Mouse (Mus musculus): ENCODE data around the gene Cep112.

The Cep112 gene

GRCm38 (mm10) chr11:108447148-108447547, 22.2 kb downstream of the Cep112 start:
- no peak for DNase-seq (ENCODE audit: low spot score in 2 of 2)

- peak in 1 of 2 experiments; percentile 67 for DNase-seq (ENCODE audit: low spot score in 2 of 2)
These were observed 24.8 kb downstream of the Cep112 start for GRCm38 (mm10) chr11:108449811-108450210.

GRCm38 (mm10) chr11:108459599-108459998, 34.6 kb downstream of the Cep112 start:
- DNase-seq (ENCODE audit: low spot score in 2 of 2): no peak

DNA sequence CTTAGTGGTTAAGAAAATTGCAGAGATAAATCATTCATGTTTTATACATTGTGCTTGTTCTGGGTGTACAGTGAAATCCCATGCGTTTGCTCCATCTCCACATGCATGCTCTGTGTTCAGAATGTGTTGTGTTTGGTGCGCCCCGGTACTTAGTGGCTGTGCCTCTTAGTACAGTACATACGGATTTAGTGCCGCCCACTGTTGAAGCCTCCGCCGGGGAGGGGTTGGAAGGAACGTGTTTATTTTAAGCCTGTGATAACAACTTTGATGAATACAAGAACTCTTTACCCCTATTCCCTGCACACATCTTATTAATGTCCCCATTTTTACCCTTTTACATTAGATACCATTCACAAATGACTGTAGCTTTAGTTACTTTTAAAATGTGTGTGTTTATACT, 39.1 kb downstream of the Cep112 start:
- no peak for DNase-seq (ENCODE audit: low spot score in 2 of 2)

DNA sequence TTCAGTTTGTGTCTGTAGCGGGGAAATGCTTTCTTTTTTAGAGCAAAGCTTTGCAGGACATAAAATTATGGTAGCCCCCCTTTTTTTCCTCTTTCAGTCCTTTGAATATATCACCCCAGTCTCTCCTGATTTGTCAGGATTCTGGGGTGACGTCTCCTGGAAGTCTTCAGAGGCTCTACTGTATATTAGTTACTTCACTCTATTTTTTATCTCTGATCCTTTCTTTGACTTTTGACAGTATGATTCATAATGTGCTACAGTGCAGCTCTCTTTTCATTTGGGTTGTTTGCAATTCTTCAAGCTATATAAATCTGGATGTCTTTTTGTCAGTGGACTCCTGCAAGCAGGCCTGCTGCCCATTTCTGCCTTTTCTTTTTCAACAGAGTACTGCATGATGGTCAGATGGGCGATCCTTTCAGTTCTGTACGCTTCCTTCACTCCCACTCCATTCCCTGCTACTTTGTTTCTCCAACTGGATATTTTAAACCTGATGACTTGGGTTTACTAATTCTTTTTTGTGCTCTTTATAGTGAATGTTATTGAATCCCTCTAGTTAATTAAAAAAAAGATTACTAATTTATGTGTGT, 39.8 kb downstream of the Cep112 start:
- DNase-seq (ENCODE audit: low spot score in 2 of 2): no peak

GRCm38 (mm10) chr11:108475738-108476137, 50.7 kb downstream of the Cep112 start:
- DNase-seq (ENCODE audit: low spot score in 2 of 2): no peak

DNA sequence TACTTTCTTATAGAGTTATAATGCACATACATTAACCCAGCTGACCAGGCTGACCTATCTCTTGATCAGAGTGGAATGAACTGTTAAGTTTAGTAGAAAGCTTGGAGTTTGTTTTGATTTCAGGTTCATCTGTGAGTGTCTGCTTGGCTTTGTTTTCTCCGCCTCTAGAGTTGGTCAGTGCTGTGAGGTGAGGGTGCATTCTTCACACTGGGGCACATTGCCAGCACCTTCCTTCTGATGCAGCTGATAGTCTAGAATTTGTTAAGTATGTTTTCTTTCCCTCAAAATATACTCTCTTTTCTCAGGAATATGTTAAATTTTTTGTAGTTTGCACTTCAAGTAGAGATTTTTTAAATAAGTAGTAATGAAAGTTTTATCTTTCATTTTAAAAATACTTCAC, 51.2 kb downstream of the Cep112 start:
- no peak for DNase-seq (ENCODE audit: low spot score in 2 of 2)

DNA sequence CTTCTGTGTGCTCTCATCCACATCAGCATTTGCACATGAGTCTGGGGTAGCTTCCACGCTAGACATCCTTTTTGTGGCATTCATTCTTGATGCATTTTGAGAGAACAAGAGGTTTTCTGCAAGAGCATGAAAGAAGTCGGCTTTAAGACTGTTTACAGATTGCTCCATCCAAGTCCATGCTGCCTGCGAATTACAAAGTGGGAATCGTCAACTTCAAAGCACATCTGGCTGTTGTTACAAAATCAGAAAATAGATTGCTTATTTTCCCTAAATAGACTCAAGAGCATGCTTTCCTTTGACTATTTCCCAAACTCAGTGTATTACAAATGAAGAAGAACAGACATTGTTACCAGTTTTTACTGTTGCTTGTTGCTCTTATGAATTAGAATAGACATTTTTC, 59.0 kb downstream of the Cep112 start:
- no peak for DNase-seq (ENCODE audit: low spot score in 2 of 2)

- no peak for DNase-seq (ENCODE audit: low spot score in 2 of 2)
These were observed 63.3 kb downstream of the Cep112 start for GRCm38 (mm10) chr11:108488256-108488655.

DNA sequence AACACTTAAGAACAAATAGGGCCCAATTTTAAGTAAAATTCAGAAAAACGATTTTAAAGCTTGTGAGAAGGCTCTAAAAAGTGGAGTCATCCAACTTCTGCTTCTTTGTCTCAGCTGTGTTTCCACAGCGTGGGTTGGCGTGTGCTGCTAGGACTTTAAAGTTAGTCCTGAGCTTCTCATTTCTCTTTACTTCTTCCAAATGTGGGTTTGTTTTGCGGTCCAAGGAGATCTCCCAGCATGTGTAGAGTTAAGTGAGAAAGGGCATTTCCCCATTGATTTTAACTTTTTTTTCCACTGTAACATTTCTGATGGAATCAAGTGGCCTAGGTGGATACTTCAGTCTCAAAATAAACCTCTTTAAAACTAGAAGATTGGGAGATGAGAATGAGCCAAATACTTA, 64.9 kb downstream of the Cep112 start:
- no peak for DNase-seq (ENCODE audit: low spot score in 2 of 2)

GRCm38 (mm10) chr11:108508190-108508589, 83.2 kb downstream of the Cep112 start:
- no peak for DNase-seq (ENCODE audit: low spot score in 2 of 2)

- DNase-seq (ENCODE audit: low spot score in 2 of 2): no peak
These were observed 102.9 kb downstream of the Cep112 start for GRCm38 (mm10) chr11:108527725-108528363.

- no peak for DNase-seq (ENCODE audit: low spot score in 2 of 2)
These were observed 107.9 kb downstream of the Cep112 start for GRCm38 (mm10) chr11:108532901-108533300.

DNA sequence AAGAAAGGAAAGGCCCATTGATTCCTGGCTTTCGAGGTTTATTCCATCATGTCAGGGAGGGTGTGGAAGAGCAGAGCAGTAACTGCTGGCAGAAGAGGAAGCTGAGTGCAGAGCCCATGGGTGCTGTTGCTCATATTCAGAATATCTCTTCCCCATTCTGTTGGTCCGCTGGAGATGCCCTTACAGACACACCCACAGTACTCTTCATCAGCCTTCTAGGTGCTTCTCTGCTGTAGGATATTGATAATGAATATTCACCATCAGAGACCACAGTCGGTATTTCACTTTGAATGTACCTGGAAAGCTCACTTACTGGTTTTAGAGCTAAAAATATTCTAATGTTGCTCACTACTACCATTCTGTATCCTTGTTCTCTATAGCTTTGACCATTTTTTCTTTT, 109.0 kb downstream of the Cep112 start:
- no peak for DNase-seq (ENCODE audit: low spot score in 2 of 2)

- no peak for DNase-seq (ENCODE audit: low spot score in 2 of 2)
These were observed 128.1 kb downstream of the Cep112 start for GRCm38 (mm10) chr11:108552997-108553622.

GRCm38 (mm10) chr11:108553881-108554280, 128.9 kb downstream of the Cep112 start:
- no peak for DNase-seq (ENCODE audit: low spot score in 2 of 2)

- DNase-seq (ENCODE audit: low spot score in 2 of 2): no peak
These were observed 133.6 kb downstream of the Cep112 start for GRCm38 (mm10) chr11:108558544-108558943.

- DNase-seq (ENCODE audit: low spot score in 2 of 2): no peak
These were observed 134.5 kb downstream of the Cep112 start for GRCm38 (mm10) chr11:108559506-108559905.

GRCm38 (mm10) chr11:108562076-108562475, 137.1 kb downstream of the Cep112 start:
- no peak for DNase-seq (ENCODE audit: low spot score in 2 of 2)

GRCm38 (mm10) chr11:108586551-108587184, 161.7 kb downstream of the Cep112 start:
- no peak for DNase-seq (ENCODE audit: low spot score in 2 of 2)

DNA sequence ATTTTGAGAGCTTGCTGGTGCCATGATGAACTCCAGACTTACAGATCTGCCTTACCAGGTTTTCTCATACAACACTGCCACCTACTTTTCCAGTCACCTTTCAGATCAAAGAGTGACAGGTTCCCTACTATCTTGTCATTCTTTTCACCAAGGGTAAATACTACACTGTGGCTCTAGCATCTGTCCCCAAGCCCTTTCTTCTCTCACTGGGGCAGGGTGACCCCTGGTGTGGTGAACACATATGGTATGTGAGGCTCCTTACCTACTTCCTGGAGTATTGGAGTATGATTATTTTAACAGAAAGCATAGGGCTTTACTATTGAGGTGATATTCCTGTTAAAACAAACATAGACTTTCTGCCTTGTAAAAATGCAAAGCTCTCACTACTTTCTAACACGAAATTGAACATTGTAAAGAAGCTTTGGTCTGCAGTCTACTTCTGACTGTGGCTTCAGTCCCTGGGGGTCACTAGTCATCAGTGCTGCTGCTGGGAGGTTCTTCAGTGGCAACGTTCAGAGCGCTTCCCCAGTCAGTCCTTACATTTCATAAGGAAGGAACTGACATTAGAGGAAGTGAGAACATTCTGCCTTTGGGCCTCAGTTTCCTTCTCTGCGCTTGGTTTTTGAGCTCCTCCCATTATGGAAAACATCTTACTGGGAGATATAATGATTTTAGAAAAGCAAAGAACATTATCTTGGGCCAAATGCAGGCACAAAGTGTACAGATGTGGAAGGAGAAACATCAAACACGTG, 168.4 kb downstream of the Cep112 start:
- no peak for DNase-seq (ENCODE audit: low spot score in 2 of 2)

GRCm38 (mm10) chr11:108593959-108594579, 169.1 kb downstream of the Cep112 start:
- no peak for DNase-seq (ENCODE audit: low spot score in 2 of 2)
